Mouse (Mus musculus) thymus, adult 2 months (tissue): ENCODE measurements around the gene Tmem238.

ENCODE experiments used
- CTCF ChIP-seq: fragments of 200-500 bp; IDR thresholded peaks from 2 replicates; pipeline ENCODE4 v1.5.1; 2012; ENCODE audit warnings: mild to moderate bottlenecking, control low read depth, low read length, moderate library complexity, borderline replicate concordance; ENCODE audit not compliant: control insufficient read depth, poor library complexity, insufficient read depth; ENCODE audit errors: extremely low read depth
- POLR2A ChIP-seq: fragments of 200-500 bp; IDR thresholded peaks from 2 replicates; pipeline ENCODE4 v1.6.1; 2012; ENCODE audit warnings: mild to moderate bottlenecking, low read length, control low read depth, moderate library complexity; ENCODE audit not compliant: control insufficient read depth, poor library complexity, insufficient read depth; ENCODE audit errors: extremely low read depth

DNA sequence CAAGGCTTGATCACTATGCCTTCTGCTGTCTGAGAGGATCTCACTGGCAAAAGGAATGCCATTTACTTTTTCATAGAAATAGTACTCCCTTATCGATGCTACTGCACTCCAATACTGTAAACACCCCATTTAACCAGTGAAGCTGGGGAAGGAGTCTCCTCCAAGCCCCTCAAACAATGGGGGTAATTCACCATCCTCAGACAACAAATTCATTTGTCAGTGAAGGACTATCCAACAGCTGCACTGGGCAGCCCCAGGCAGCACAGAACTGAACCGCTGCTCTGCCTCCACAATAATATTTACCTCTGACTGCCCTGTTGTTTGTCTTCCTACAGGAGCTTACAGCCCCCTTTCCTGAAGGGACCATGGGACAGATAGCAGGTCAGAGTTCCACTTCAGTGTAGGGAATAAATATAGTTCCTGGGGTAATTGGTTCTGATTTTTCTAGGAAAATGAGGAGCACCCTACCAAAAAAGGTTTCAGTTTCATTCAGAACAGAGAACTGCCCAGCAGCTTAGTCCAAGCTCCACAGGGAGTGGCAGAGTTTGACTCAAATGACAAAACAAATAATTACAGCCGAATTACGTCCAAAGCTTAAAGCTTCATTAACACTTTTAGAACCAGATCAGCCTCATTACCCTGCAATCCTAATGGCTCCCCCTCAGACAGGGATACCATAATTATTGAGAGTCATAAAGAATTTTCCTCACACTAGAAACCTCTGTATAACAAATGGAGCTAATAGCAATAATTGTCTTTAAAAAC lies 24.3 kb downstream of the Tmem238 start:
- TF ChIP-seq POLR2A (no peak), CTCF (no peak)
